Mouse (Mus musculus): ENCODE data around the gene 1700092M07Rik. TPM values are rescaled to one million over a fixed set of nuclear protein-coding genes. Genes with fewer than 3 reads are reported as not detected.

Gene 1700092M07Rik
- polyA plus RNA-seq, 1 experiment: 3.4 TPM

- TF ChIP-seq CTCF (IDR thresholded peaks at IDR 0.05; ENCODE audit: control insufficient read depth, insufficient read depth, low read length) (no peak), POLR2A (IDR thresholded peaks at IDR 0.05; ENCODE audit: borderline replicate concordance, control insufficient read depth, low read depth, low read length) (no peak)
- under 1% methylated on average over 20 of the region's 20 CpGs for WGBS
- peak overlapping the region; percentile 98 for H3K27ac ChIP-seq (ENCODE audit: control insufficient read depth, insufficient read depth, low read depth, low read length, poor library complexity)
- peaks cover 9% of the 10 kb centered on the region; the same call in 1 of the 2 replicates for H3K4me1 ChIP-seq (ENCODE audit: control insufficient read depth, insufficient read depth, low read length)
- H3K4me3 ChIP-seq (replicated peaks; ENCODE audit: control insufficient read depth, low read depth, low read length): peak overlapping the region; percentile 94
These were observed 34.5 kb downstream of the 1700092M07Rik start for GRCm38 (mm10) chr19:8774951-8775421.

- 1% methylated on average over 32 of the region's 32 CpGs for WGBS
- H3K27ac ChIP-seq (ENCODE audit: control insufficient read depth, insufficient read depth, low read depth, low read length, poor library complexity): peak within 1 kb of the TSS; percentile 42
- no peaks in the 10 kb centered on the region for H3K4me1 ChIP-seq (ENCODE audit: control insufficient read depth, insufficient read depth, low read length)
- peak; percentile 73; the same call in 1 of the 2 replicates for TF ChIP-seq POLR2A (IDR thresholded peaks at IDR 0.05; ENCODE audit: borderline replicate concordance, control insufficient read depth, low read depth, low read length)
- TF ChIP-seq CTCF (IDR thresholded peaks at IDR 0.05; ENCODE audit: control insufficient read depth, insufficient read depth, low read length): no peak
- H3K4me3 ChIP-seq (replicated peaks; ENCODE audit: control insufficient read depth, low read depth, low read length): peak within 1 kb of the TSS; percentile 93
These were observed 45.7 kb downstream of the 1700092M07Rik start, which contains the start of gene Taf6l for GRCm38 (mm10) chr19:8786008-8786781. Gene Taf6l (minus strand): TSS chr19:8786417.

- TF ChIP-seq CTCF (IDR thresholded peaks at IDR 0.05; ENCODE audit: control insufficient read depth, insufficient read depth, low read length) (no peak), POLR2A (IDR thresholded peaks at IDR 0.05; ENCODE audit: borderline replicate concordance, control insufficient read depth, low read depth, low read length) (no peak)
- 78% methylated on average over 3 of the region's 3 CpGs for WGBS
- Histone ChIP-seq H3K4me3 (replicated peaks; ENCODE audit: control insufficient read depth, low read depth, low read length) (no peak overlapping the region), H3K4me1 (ENCODE audit: control insufficient read depth, insufficient read depth, low read length) (no peaks in the 10 kb centered on the region), H3K27ac (ENCODE audit: control insufficient read depth, insufficient read depth, low read depth, low read length, poor library complexity) (no peak overlapping the region)
These were observed 48.0 kb downstream of the 1700092M07Rik start for GRCm38 (mm10) chr19:8788521-8788920.

GRCm38 (mm10) chr19:8789171-8789570 lies 48.7 kb downstream of the 1700092M07Rik start:
- no peak overlapping the region for H3K27ac ChIP-seq (ENCODE audit: control insufficient read depth, insufficient read depth, low read depth, low read length, poor library complexity)
- 83% methylated on average over 1 of the region's 1 CpGs for WGBS
- TF ChIP-seq CTCF (IDR thresholded peaks at IDR 0.05; ENCODE audit: control insufficient read depth, insufficient read depth, low read length) (no peak), POLR2A (IDR thresholded peaks at IDR 0.05; ENCODE audit: borderline replicate concordance, control insufficient read depth, low read depth, low read length) (no peak)
- H3K4me1 ChIP-seq (ENCODE audit: control insufficient read depth, insufficient read depth, low read length): no peaks in the 10 kb centered on the region
- no peak overlapping the region for H3K4me3 ChIP-seq (replicated peaks; ENCODE audit: control insufficient read depth, low read depth, low read length)

GRCm38 (mm10) chr19:8790171-8790570 lies 49.7 kb downstream of the 1700092M07Rik start:
- TF ChIP-seq CTCF (IDR thresholded peaks at IDR 0.05; ENCODE audit: control insufficient read depth, insufficient read depth, low read length) (no peak), POLR2A (IDR thresholded peaks at IDR 0.05; ENCODE audit: borderline replicate concordance, control insufficient read depth, low read depth, low read length) (no peak)
- Histone ChIP-seq H3K27ac (ENCODE audit: control insufficient read depth, insufficient read depth, low read depth, low read length, poor library complexity) (no peak overlapping the region), H3K4me3 (replicated peaks; ENCODE audit: control insufficient read depth, low read depth, low read length) (no peak overlapping the region), H3K4me1 (ENCODE audit: control insufficient read depth, insufficient read depth, low read length) (no peaks in the 10 kb centered on the region)
- WGBS: 73% methylated on average over 7 of the region's 7 CpGs

Other genes starting within 250 kb of the 1700092M07Rik start
- gene Slc22a8, start 149.5 kb upstream of the 1700092M07Rik start, polyA plus RNA-seq (2011; ENCODE audit: insufficient read depth, insufficient read length, low replicate concordance, missing spikeins): 0.29 and 1.5 TPM in 2 replicates
- 0.75 TPM in 1 of 2 replicates, not detected in the other for gene Slc22a6, start 122.7 kb upstream of the 1700092M07Rik start, polyA plus RNA-seq (2011; ENCODE audit: insufficient read depth, insufficient read length, low replicate concordance, missing spikeins)
- gene Chrm1, start 76.9 kb upstream of the 1700092M07Rik start, polyA plus RNA-seq (2011; ENCODE audit: insufficient read depth, insufficient read length, low replicate concordance, missing spikeins): 0.32 TPM in 1 of 2 replicates, not detected in the other
- 58.4 and 65.7 TPM in 2 replicates for gene Slc3a2, start 17.3 kb upstream of the 1700092M07Rik start, polyA plus RNA-seq (2011; ENCODE audit: insufficient read depth, insufficient read length, low replicate concordance, missing spikeins)
- 40.8 and 121 TPM in 2 replicates for gene Wdr74, start 4.9 kb upstream of the 1700092M07Rik start, polyA plus RNA-seq (2011; ENCODE audit: insufficient read depth, insufficient read length, low replicate concordance, missing spikeins)
- 62.1 and 83.9 TPM in 2 replicates for gene Stx5a, start 695 bp downstream of the 1700092M07Rik start, polyA plus RNA-seq (2011; ENCODE audit: insufficient read depth, insufficient read length, low replicate concordance, missing spikeins)
- gene Nxf1, start 16.4 kb downstream of the 1700092M07Rik start, polyA plus RNA-seq (2011; ENCODE audit: insufficient read depth, insufficient read length, low replicate concordance, missing spikeins): 488 and 589 TPM in 2 replicates
- 27.1 and 53.1 TPM in 2 replicates for gene Tmem223, start 30.3 kb downstream of the 1700092M07Rik start, polyA plus RNA-seq (2011; ENCODE audit: insufficient read depth, insufficient read length, low replicate concordance, missing spikeins)
- 52.1 and 62.1 TPM in 2 replicates for gene Tmem179b, start 33.7 kb downstream of the 1700092M07Rik start, polyA plus RNA-seq (2011; ENCODE audit: insufficient read depth, insufficient read length, low replicate concordance, missing spikeins)
- 6.4 and 14.7 TPM in 2 replicates for gene Taf6l, start 45.7 kb downstream of the 1700092M07Rik start, polyA plus RNA-seq (2011; ENCODE audit: insufficient read depth, insufficient read length, low replicate concordance, missing spikeins)
- gene Polr2g, start 57.9 kb downstream of the 1700092M07Rik start, polyA plus RNA-seq (2011; ENCODE audit: insufficient read depth, insufficient read length, low replicate concordance, missing spikeins): 38.0 and 61.1 TPM in 2 replicates
- gene Zbtb3, start 61.8 kb downstream of the 1700092M07Rik start, polyA plus RNA-seq (2011; ENCODE audit: insufficient read depth, insufficient read length, low replicate concordance, missing spikeins): 1.1 and 3.0 TPM in 2 replicates
- 18.1 and 20.3 TPM in 2 replicates for gene Ttc9c, start 78.6 kb downstream of the 1700092M07Rik start, polyA plus RNA-seq (2011; ENCODE audit: insufficient read depth, insufficient read length, low replicate concordance, missing spikeins)
- 62.2 and 84.9 TPM in 2 replicates for gene Hnrnpul2, start 79.3 kb downstream of the 1700092M07Rik start, polyA plus RNA-seq (2011; ENCODE audit: insufficient read depth, insufficient read length, low replicate concordance, missing spikeins)
- 6.4 and 8.2 TPM in 2 replicates for gene AC129217.1, start 89.1 kb downstream of the 1700092M07Rik start, polyA plus RNA-seq (2011; ENCODE audit: insufficient read depth, insufficient read length, low replicate concordance, missing spikeins)
- 19.8 and 46.2 TPM in 2 replicates for gene Bscl2, start 96.7 kb downstream of the 1700092M07Rik start, polyA plus RNA-seq (2011; ENCODE audit: insufficient read depth, insufficient read length, low replicate concordance, missing spikeins)
- gene Gng3, start 98.5 kb downstream of the 1700092M07Rik start, polyA plus RNA-seq (2011; ENCODE audit: insufficient read depth, insufficient read length, low replicate concordance, missing spikeins): 1.5 TPM in 1 of 2 replicates, not detected in the other
- gene Lrrn4cl, start 110.0 kb downstream of the 1700092M07Rik start, polyA plus RNA-seq (2011; ENCODE audit: insufficient read depth, insufficient read length, low replicate concordance, missing spikeins): 0.40 and 0.62 TPM in 2 replicates
- 110 and 112 TPM in 2 replicates for gene Ubxn1, start 130.8 kb downstream of the 1700092M07Rik start, polyA plus RNA-seq (2011; ENCODE audit: insufficient read depth, insufficient read length, low replicate concordance, missing spikeins)
- gene Uqcc3, start 140.2 kb downstream of the 1700092M07Rik start, polyA plus RNA-seq (2011; ENCODE audit: insufficient read depth, insufficient read length, low replicate concordance, missing spikeins): 25.7 and 27.0 TPM in 2 replicates
- 1.6 and 2.1 TPM in 2 replicates for gene Lbhd1, start 143.0 kb downstream of the 1700092M07Rik start, polyA plus RNA-seq (2011; ENCODE audit: insufficient read depth, insufficient read length, low replicate concordance, missing spikeins)
- gene Gm49403, start 143.2 kb downstream of the 1700092M07Rik start, polyA plus RNA-seq (2011; ENCODE audit: insufficient read depth, insufficient read length, low replicate concordance, missing spikeins): not detected in 2 replicates
- 50.8 and 83.6 TPM in 2 replicates for gene 1810009A15Rik, start 148.1 kb downstream of the 1700092M07Rik start, polyA plus RNA-seq (2011; ENCODE audit: insufficient read depth, insufficient read length, low replicate concordance, missing spikeins)
- not detected in 2 replicates for gene Gm49416, start 148.2 kb downstream of the 1700092M07Rik start, polyA plus RNA-seq (2011; ENCODE audit: insufficient read depth, insufficient read length, low replicate concordance, missing spikeins)
- gene Ints5, start 152.3 kb downstream of the 1700092M07Rik start, polyA plus RNA-seq (2011; ENCODE audit: insufficient read depth, insufficient read length, low replicate concordance, missing spikeins): 6.7 and 12.1 TPM in 2 replicates
- gene Ganab, start 157.4 kb downstream of the 1700092M07Rik start, polyA plus RNA-seq (2011; ENCODE audit: insufficient read depth, insufficient read length, low replicate concordance, missing spikeins): 41.4 and 61.7 TPM in 2 replicates
- 45.8 and 58.5 TPM in 2 replicates for gene B3gat3, start 179.7 kb downstream of the 1700092M07Rik start, polyA plus RNA-seq (2011; ENCODE audit: insufficient read depth, insufficient read length, low replicate concordance, missing spikeins)
- gene Rom1, start 188.6 kb downstream of the 1700092M07Rik start, polyA plus RNA-seq (2011; ENCODE audit: insufficient read depth, insufficient read length, low replicate concordance, missing spikeins): 3.6 and 9.7 TPM in 2 replicates
- gene Eml3, start 188.8 kb downstream of the 1700092M07Rik start, polyA plus RNA-seq (2011; ENCODE audit: insufficient read depth, insufficient read length, low replicate concordance, missing spikeins): 31.1 and 54.7 TPM in 2 replicates
- gene Mta2, start 201.2 kb downstream of the 1700092M07Rik start, polyA plus RNA-seq (2011; ENCODE audit: insufficient read depth, insufficient read length, low replicate concordance, missing spikeins): 67.4 and 91.6 TPM in 2 replicates
- gene Tut1, start 213.1 kb downstream of the 1700092M07Rik start, polyA plus RNA-seq (2011; ENCODE audit: insufficient read depth, insufficient read length, low replicate concordance, missing spikeins): 10.7 and 19.1 TPM in 2 replicates
- gene Eef1g, start 226.3 kb downstream of the 1700092M07Rik start, polyA plus RNA-seq (2011; ENCODE audit: insufficient read depth, insufficient read length, low replicate concordance, missing spikeins): 129 and 224 TPM in 2 replicates
- 17.4 and 40.1 TPM in 2 replicates for gene Ahnak, start 248.6 kb downstream of the 1700092M07Rik start, polyA plus RNA-seq (2011; ENCODE audit: insufficient read depth, insufficient read length, low replicate concordance, missing spikeins)

Measured in bone marrow, adult 2 months (tissue).